Mouse (Mus musculus) forebrain, embryonic 10.5 days (tissue): Measurements from ENCODE around the gene Akr7a5. TPM values are rescaled to one million over a fixed set of nuclear protein-coding genes. Genes with fewer than 3 reads are reported as not detected.

Source experiments
- DNase-seq: peaks from one replicate; pipeline ENCODE4 v3.0.0-alpha.2; 2017; ENCODE audit warnings: low spot score; ENCODE audit errors: extremely low spot score
- H3K27ac ChIP-seq: fragments of 300-500 bp; sonication (generic); 2 replicates; pipeline ENCODE4 v1.5.1; 2016; ENCODE audit warnings: mild to moderate bottlenecking
- H3K27me3 ChIP-seq: fragments of 300-500 bp; sonication (generic); 2 replicates; pipeline ENCODE4 v1.6.1; 2016; ENCODE audit warnings: mild to moderate bottlenecking; ENCODE audit not compliant: poor library complexity, severe bottlenecking
- H3K36me3 ChIP-seq: fragments of 300-500 bp; sonication (generic); replicated peaks from 2 replicates; pipeline ENCODE4 v1.6.1; 2016; ENCODE audit warnings: mild to moderate bottlenecking, moderate library complexity
- H3K4me1 ChIP-seq: fragments of 300-500 bp; sonication (generic); 2 replicates; pipeline ENCODE4 v1.6.1; 2016
- H3K4me3 ChIP-seq: fragments of 300-500 bp; sonication (generic); 2 replicates; pipeline ENCODE4 v1.5.1; 2016; ENCODE audit warnings: mild to moderate bottlenecking, moderate library complexity
- H3K9me3 ChIP-seq: fragments of 300-500 bp; sonication (generic); 2 replicates; pipeline ENCODE4 v1.6.1; 2016; ENCODE audit warnings: mild to moderate bottlenecking, moderate library complexity
- WGBS: fragments of 180-500 bp; shearing (Covaris S2); methylation state at CpG from one replicate; pipeline ENCODE4 v1.1.7; 2016; 5-methylcytosine and 5-hydroxymethylcytosine counted together
- polyA plus RNA-seq: library from polyadenylated mRNA; unstranded; fragments of >200 nt; fragmentation: Nextera tagmentation; extraction: Ambion mirVana; gene quantifications from 2 replicates; pipeline ENCODE4 v1.2.1, GENCODE M21; 2016

Gene Akr7a5
- polyA plus RNA-seq: 117 and 120 TPM in 2 replicates

- Histone ChIP-seq H3K4me1 (peaks cover 34% of the 10 kb centered on the region), H3K27me3 (peaks cover 20% of the 10 kb centered on the region), H3K27ac (peak within 1 kb of the TSS; percentile 93), H3K36me3 (peaks cover 26% of the 10 kb centered on the region), H3K4me3 (peak within 1 kb of the TSS; percentile 95), H3K9me3 (no peaks in the 10 kb centered on the region)
- WGBS: under 1% methylated on average over 63 of the region's 63 CpGs
- DNase-seq: peak; percentile 96
Measured at GRCm38 (mm10) chr4:139310171-139310898, at the start of gene Akr7a5, which contains the start of gene Pqlc2. Akr7a5 (plus strand) TSS chr4:139310744. Pqlc2 (minus strand) TSS chr4:139310708.

DNA sequence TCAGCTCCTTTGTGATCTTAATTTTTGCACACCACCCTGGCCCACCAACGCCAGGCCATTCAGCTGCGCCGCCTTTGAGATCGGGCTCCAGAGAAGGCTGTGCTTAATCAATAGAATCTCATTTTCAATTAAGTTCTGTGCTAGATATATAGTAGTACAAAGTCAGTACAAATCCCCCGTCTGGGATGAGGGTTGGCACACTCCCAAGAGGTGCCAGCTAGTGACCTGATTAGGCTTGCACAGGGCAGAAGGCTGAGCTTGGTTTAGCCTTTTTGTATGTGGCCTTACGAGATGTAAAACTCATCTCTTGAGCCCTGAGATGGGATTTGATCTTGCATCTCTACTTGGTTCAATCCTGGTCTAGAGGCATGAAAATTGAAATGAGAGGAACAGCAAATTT lies 47.6 kb upstream of the Akr7a5 start:
- no peak overlapping the region for H3K27ac ChIP-seq
- peaks cover 41% of the 10 kb centered on the region for H3K4me1 ChIP-seq
- no peaks in the 10 kb centered on the region for H3K9me3 ChIP-seq
- H3K36me3 ChIP-seq: peaks cover 97% of the 10 kb centered on the region
- H3K4me3 ChIP-seq: no peak overlapping the region
- H3K27me3 ChIP-seq: no peaks in the 10 kb centered on the region
- DNase-seq: no peak
- WGBS: 91% methylated on average over 6 of the region's 6 CpGs

DNA sequence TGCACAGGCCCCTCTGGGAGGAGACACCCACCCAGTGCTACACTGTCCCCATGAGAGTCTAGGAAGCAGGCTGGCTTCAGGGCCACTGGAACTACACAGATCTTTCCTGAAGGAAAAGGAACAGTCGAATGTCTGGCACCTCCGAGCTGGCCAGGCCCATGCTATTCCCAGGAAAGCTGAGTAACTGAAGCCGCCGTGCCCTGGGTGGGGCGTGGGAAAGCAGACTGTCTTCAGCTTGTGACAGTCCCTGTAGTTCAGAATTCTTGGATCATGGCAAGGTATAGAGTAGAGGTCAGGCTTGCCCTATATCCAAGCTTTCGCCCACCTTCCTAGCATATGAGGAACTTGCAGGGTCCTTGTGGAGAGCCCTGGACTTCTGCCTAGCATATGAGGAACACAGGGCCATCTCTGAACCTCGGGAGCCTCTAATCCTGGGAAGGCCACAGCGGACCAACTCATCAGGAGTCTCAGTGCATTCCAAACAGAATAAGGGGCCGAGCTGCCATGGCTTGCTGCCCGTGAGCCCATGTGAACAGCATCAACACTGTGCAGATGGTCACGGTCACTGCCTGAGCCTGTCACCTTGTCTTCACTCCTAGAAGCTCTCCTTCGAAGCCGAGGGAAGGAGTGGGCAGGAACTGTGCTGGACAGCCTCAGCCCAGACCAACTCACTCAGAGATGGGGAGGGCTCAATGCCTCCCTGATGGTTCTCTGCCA lies 44.6 kb upstream of the Akr7a5 start:
- Histone ChIP-seq H3K27ac (peak overlapping the region; percentile 59), H3K4me1 (peaks cover 32% of the 10 kb centered on the region), H3K36me3 (peaks cover 89% of the 10 kb centered on the region), H3K9me3 (no peaks in the 10 kb centered on the region), H3K27me3 (no peaks in the 10 kb centered on the region), H3K4me3 (no peak overlapping the region)
- 87% methylated on average over 13 of the region's 13 CpGs for WGBS
- no peak for DNase-seq

DNA sequence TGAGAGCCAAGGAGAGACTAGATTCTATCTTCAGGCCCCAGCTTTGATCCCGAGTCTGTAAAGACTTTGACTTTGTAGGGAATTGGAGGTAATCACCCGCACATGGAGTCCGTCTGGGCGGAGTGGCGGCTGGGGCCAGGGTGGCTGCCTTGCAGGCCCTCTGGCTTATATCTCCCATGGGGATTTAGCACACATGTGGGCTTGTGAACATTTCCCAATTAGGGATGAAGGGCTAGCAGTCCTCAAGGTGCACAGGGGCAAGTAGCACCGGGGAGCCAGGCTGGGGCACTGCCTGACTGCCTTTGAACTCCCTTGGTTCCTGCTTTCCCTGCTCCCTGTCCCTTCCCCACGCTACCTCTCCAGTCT lies 44.1 kb upstream of the Akr7a5 start:
- no peak for DNase-seq
- Histone ChIP-seq H3K27ac (peak overlapping the region; percentile 59; the same call in 1 of the 2 replicates), H3K9me3 (no peaks in the 10 kb centered on the region), H3K4me3 (no peak overlapping the region), H3K27me3 (no peaks in the 10 kb centered on the region), H3K4me1 (peaks cover 32% of the 10 kb centered on the region), H3K36me3 (peaks cover 86% of the 10 kb centered on the region)
- WGBS: 80% methylated on average over 7 of the region's 7 CpGs

GRCm38 (mm10) chr4:139267335-139267734 lies 43.2 kb upstream of the Akr7a5 start:
- H3K36me3 ChIP-seq: peaks cover 84% of the 10 kb centered on the region
- H3K27me3 ChIP-seq: no peaks in the 10 kb centered on the region
- no peaks in the 10 kb centered on the region for H3K9me3 ChIP-seq
- H3K4me1 ChIP-seq: peaks cover 32% of the 10 kb centered on the region
- no peak for DNase-seq
- H3K27ac ChIP-seq: peak overlapping the region; percentile 59; the same call in 1 of the 2 replicates
- no peak overlapping the region for H3K4me3 ChIP-seq
- WGBS: 87% methylated on average over 3 of the region's 3 CpGs

- peaks cover 32% of the 10 kb centered on the region for H3K4me1 ChIP-seq
Measured at GRCm38 (mm10) chr4:139268242-139268641, 42.3 kb upstream of the Akr7a5 start.

DNA sequence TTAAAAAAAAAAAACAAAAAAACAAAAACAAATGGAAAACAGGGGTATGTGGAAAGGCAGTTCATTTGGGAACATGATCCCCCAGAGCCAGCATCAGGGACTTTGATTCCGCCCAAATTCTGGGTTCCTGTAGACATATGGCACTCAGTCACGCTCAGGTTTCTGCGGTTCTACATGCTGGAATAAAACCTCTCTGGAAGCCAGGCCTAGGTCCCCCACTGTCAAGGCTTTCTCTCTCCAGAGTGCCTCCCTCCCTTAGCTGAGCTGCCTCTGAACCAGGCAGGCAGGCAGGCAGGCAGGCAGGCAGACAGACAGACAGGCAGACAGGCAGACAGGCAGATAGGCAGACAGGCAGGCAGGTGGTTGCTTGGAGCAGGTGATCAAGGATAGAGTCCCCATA lies 40.4 kb upstream of the Akr7a5 start:
- no peak for DNase-seq
- H3K36me3 ChIP-seq: peaks cover 83% of the 10 kb centered on the region
- no peaks in the 10 kb centered on the region for H3K27me3 ChIP-seq
- no peak overlapping the region for H3K27ac ChIP-seq
- WGBS: 94% methylated on average over 3 of the region's 3 CpGs
- peaks cover 32% of the 10 kb centered on the region for H3K4me1 ChIP-seq
- no peaks in the 10 kb centered on the region for H3K9me3 ChIP-seq
- no peak overlapping the region for H3K4me3 ChIP-seq

More at GRCm38 (mm10) chr4:139268242-139268641, 42.3 kb upstream of the Akr7a5 start:
- WGBS: 89% methylated on average over 1 of the region's 1 CpGs
- H3K9me3 ChIP-seq: no peaks in the 10 kb centered on the region
- H3K4me3 ChIP-seq: no peak overlapping the region
- no peak overlapping the region for H3K27ac ChIP-seq
- peaks cover 84% of the 10 kb centered on the region for H3K36me3 ChIP-seq
- H3K27me3 ChIP-seq: no peaks in the 10 kb centered on the region
- DNase-seq: no peak

DNA sequence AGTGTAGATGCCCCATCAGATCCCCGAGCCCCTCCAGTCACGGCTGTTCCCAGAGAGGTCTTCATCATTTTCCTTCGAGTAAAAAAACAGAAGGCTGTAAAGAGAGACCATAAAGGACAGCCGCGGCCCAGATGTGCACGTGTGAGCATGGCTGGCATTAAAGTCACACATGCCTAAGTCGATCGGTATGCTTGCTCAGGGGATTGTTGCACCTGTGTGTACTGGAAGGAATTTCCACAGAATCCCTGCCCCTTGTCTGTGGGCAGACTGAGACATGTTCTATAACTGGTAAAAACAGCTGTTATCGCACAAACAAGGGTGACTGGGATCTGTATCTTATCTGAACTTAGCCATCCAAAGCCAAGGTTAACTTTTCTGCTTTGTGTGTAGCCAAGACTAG lies 39.0 kb upstream of the Akr7a5 start:
- Histone ChIP-seq H3K9me3 (no peaks in the 10 kb centered on the region), H3K27ac (no peak overlapping the region), H3K27me3 (no peaks in the 10 kb centered on the region), H3K36me3 (peaks cover 81% of the 10 kb centered on the region), H3K4me3 (no peak overlapping the region), H3K4me1 (peaks cover 20% of the 10 kb centered on the region)
- 93% methylated on average over 9 of the region's 9 CpGs for WGBS
- no peak for DNase-seq

DNA sequence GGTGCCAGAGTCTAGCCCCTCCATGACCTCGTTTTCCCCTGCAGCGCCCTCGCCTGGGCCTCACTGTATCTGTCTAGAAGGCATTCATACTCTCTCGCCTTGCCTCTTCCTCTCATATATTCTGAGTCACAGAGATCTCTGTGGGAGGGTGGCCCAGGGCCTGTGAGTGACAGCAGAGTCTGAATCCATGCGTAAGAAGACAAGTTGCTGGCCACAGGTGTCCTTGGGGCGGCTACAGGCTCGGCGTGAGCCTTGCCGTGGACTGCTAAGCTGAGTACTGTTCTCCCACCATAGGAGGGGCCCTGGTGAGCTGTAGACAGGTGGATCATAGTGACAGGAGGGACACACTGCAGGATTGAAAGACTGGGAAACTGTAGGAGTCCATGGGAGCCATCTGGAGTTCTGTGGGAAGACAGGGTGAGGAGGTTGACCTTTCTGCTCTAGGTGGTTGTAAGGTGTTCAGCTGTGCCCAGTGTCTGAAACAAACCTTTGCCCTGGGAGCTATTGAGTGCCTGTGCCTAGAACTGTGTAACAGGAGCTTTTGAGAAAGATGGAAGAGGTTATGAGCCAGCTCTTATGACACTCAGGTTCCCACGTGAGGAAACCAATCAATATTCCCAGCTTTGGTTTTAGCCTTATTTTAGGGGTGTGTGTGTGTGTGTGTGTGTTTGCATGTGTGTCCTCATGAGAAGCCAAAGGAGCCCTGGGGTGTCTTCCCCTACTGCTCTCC lies 37.4 kb upstream of the Akr7a5 start:
- no peaks in the 10 kb centered on the region for H3K9me3 ChIP-seq
- no peak for DNase-seq
- H3K4me3 ChIP-seq: no peak overlapping the region
- no peak overlapping the region for H3K27ac ChIP-seq
- peaks cover 6% of the 10 kb centered on the region; the same call in 1 of the 2 replicates for H3K4me1 ChIP-seq
- H3K36me3 ChIP-seq: peaks cover 66% of the 10 kb centered on the region
- no peaks in the 10 kb centered on the region for H3K27me3 ChIP-seq
- WGBS: 93% methylated on average over 10 of the region's 10 CpGs

GRCm38 (mm10) chr4:139274573-139274972 lies 36.0 kb upstream of the Akr7a5 start:
- no peak for DNase-seq
- H3K9me3 ChIP-seq: no peaks in the 10 kb centered on the region
- H3K4me1 ChIP-seq: no peaks in the 10 kb centered on the region
- H3K27ac ChIP-seq: no peak overlapping the region
- no peak overlapping the region for H3K4me3 ChIP-seq
- H3K27me3 ChIP-seq: no peaks in the 10 kb centered on the region
- 95% methylated on average over 7 of the region's 7 CpGs for WGBS
- H3K36me3 ChIP-seq: peaks cover 53% of the 10 kb centered on the region

GRCm38 (mm10) chr4:139276411-139276810 lies 34.1 kb upstream of the Akr7a5 start:
- no peak for DNase-seq
- no peak overlapping the region for H3K4me3 ChIP-seq
- peaks cover 64% of the 10 kb centered on the region for H3K36me3 ChIP-seq
- H3K27me3 ChIP-seq: no peaks in the 10 kb centered on the region
- 93% methylated on average over 7 of the region's 7 CpGs for WGBS
- H3K4me1 ChIP-seq: no peaks in the 10 kb centered on the region
- H3K27ac ChIP-seq: no peak overlapping the region
- H3K9me3 ChIP-seq: no peaks in the 10 kb centered on the region

DNA sequence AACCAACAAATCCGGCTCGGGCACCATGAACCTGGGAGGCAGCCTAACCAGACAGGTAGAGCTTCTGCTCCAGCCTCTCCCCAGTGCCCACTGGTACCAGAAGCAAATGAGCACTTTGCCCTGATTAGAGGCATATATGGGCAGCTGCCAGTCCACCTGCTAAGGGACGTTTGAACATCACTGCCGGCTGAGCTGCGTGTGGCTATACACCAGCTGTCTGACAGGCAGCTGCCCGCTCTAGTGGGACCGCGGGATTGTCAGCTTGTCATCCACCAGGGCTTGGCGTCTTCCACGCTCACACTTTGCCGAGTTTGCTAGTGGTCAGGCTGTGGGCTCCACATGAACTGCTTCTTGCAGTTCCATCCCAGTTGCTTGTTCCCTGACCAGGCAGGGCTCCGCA lies 30.0 kb upstream of the Akr7a5 start:
- Histone ChIP-seq H3K4me3 (no peak overlapping the region), H3K4me1 (no peaks in the 10 kb centered on the region), H3K27me3 (no peaks in the 10 kb centered on the region), H3K9me3 (no peaks in the 10 kb centered on the region), H3K27ac (no peak overlapping the region), H3K36me3 (peaks cover 68% of the 10 kb centered on the region)
- DNase-seq: no peak
- 94% methylated on average over 12 of the region's 12 CpGs for WGBS
